ENCODE assay signal across 22 mouse cellular contexts in genomic region chr17:73832901-73833300, GRCm38 (mm10). TPM values are rescaled to one million over a fixed set of nuclear protein-coding genes. Genes with fewer than 3 reads are reported as not detected.
DNase-seq lines count a peak whose midpoint lies in the region; ATAC-seq lines count a peak whose summit lies in the region.
"Had no signal": no experiment of that assay in that cellular context is flagged by ENCODE, and none has a peak within 500 bp of the region (broad histone marks: within the 10 kb centered on the region; RNA-seq: fewer than 3 reads in every experiment).

No protein-coding gene starts in this region.

- no peak overlapping the region for H3K27ac ChIP-seq in forebrain, embryonic 11.5 days (ENCODE audit: low read depth, low read length)
- H3K27ac ChIP-seq: forebrain, embryonic 13.5 days; heart, embryonic 13.5 days; midbrain, embryonic 10.5 days; neural tube, embryonic 12.5 days had no signal

- WGBS in forebrain, embryonic 11.5 days: 90% methylated on average over 1 of the region's 1 CpGs

- no peaks in the 10 kb centered on the region for H3K27me3 ChIP-seq in forebrain, embryonic 11.5 days (ENCODE audit: control insufficient read depth, insufficient read depth, low read length)
- H3K27me3 ChIP-seq: forebrain, embryonic 13.5 days; heart, embryonic 13.5 days; neural tube, embryonic 12.5 days had no signal

- DNase-seq in frontal cortex, postnatal 25 days (ENCODE audit: low spot score in 2 of 2): no peak
- peak; percentile 61 for DNase-seq in right cerebral cortex, adult 2 months (ENCODE audit: low spot score in 2 of 2)
- DNase-seq in right cerebral cortex, postnatal 4 days: no peak
- peak; percentile 72 for DNase-seq in cerebellum, adult 9-11 months
- no peak for DNase-seq in ovary, adult 18-20 months (ENCODE audit: low spot score)
- no peak for DNase-seq in embryo, embryonic 10 days (ENCODE audit: low spot score)
- no peak for DNase-seq in forebrain, embryonic 11.5 days (ENCODE audit: low spot score)
- DNase-seq: adrenal gland, adult 8-10 months; embryo, embryonic 11 days; heart, postnatal 4 days; kidney, adult 18-20 months; kidney, postnatal 10 days; liver; lung, embryonic 14.5 days; lung, postnatal 4 days; thymus, adult 18-20 months had no signal

- peak; percentile 64 for ATAC-seq in frontal cortex, adult (ENCODE audit: low TSS enrichment)
- no peak for ATAC-seq in forebrain, embryonic 11.5 days (replicated peaks; ENCODE audit: low FRiP score)
- ATAC-seq: forebrain, embryonic 13.5 days; hindbrain, embryonic 16.5 days had no signal

- H3K9me3 ChIP-seq in forebrain, embryonic 11.5 days (ENCODE audit: control insufficient read depth, low read length): no peaks in the 10 kb centered on the region
- H3K9me3 ChIP-seq: forebrain, embryonic 13.5 days; heart, embryonic 13.5 days; midbrain, embryonic 10.5 days; neural tube, embryonic 12.5 days had no signal

- no peaks in the 10 kb centered on the region for H3K4me1 ChIP-seq in forebrain, embryonic 11.5 days (replicated peaks; ENCODE audit: control insufficient read depth, insufficient read depth, low read length)
- H3K4me1 ChIP-seq: forebrain, embryonic 13.5 days; midbrain, embryonic 10.5 days; neural tube, embryonic 12.5 days had no signal

- H3K4me2 ChIP-seq in forebrain, embryonic 11.5 days (ENCODE audit: low read depth, low read length, severe bottlenecking): no peak overlapping the region
- H3K4me2 ChIP-seq: forebrain, embryonic 13.5 days; heart, embryonic 13.5 days; lung, embryonic 14.5 days; neural tube, embryonic 12.5 days had no signal

- H3K9ac ChIP-seq in forebrain, embryonic 11.5 days (ENCODE audit: low read length): no peak overlapping the region
- H3K9ac ChIP-seq: forebrain, embryonic 13.5 days; heart, embryonic 13.5 days; lung, embryonic 14.5 days; neural tube, embryonic 12.5 days had no signal

- no peak overlapping the region for H3K4me3 ChIP-seq in forebrain, embryonic 11.5 days (ENCODE audit: low read depth, low read length)
- H3K4me3 ChIP-seq: forebrain, embryonic 13.5 days; heart, embryonic 13.5 days; midbrain, embryonic 10.5 days; neural tube, embryonic 12.5 days had no signal

- H3K36me3 ChIP-seq in forebrain, embryonic 11.5 days (ENCODE audit: control insufficient read depth, insufficient read depth, low read length): no peaks in the 10 kb centered on the region; the same call in 1 of the 2 replicates
- H3K36me3 ChIP-seq: heart, embryonic 13.5 days had no signal

RNA-seq across cellular contexts. Expression of gene Ehd3, which starts 29.0 kb away (rescaled TPM):
- 9.0 and 9.1 TPM in 2 replicates for polyA plus RNA-seq in forebrain, embryonic 11.5 days (2014; fragmentation: Nextera tagmentation; extraction: Ambion mirVana)

Comparison
In these comparisons a context has a peak if more than half of its experiments do, and no peak if none do; other contexts are left out.
1. DNase-seq: peak in right cerebral cortex, adult 2 months (2 of 2) and cerebellum, adult 9-11 months (single experiment); none in frontal cortex, postnatal 25 days (0 of 2), right cerebral cortex, postnatal 4 days (single experiment), ovary, adult 18-20 months (single experiment), embryo, embryonic 10 days (single experiment) and forebrain, embryonic 11.5 days (single experiment).